Mouse (Mus musculus) embryo, embryonic 9.5 days (tissue): Measurements from ENCODE around the gene Trim10.

Experiments
- DNase-seq: peaks from one replicate; pipeline ENCODE4 v3.0.0-alpha.2; 2017; ENCODE audit errors: extremely low spot score

Trim10 gene

GRCm38 (mm10) chr17:36869284-36869954 is at the start of gene Trim10:
Gene Trim10, plus strand, starts transcription at chr17:36869574.
- no peak for DNase-seq

- peak; percentile 52 for DNase-seq
Measured at GRCm38 (mm10) chr17:36824005-36824404, 45.4 kb upstream of the Trim10 start.

GRCm38 (mm10) chr17:36825525-36825924 is 43.8 kb upstream of the Trim10 start:
- no peak for DNase-seq

- peak; percentile 42 for DNase-seq
Measured at GRCm38 (mm10) chr17:36826002-36826401, 43.4 kb upstream of the Trim10 start.

GRCm38 (mm10) chr17:36828488-36828887 is 40.9 kb upstream of the Trim10 start:
- no peak for DNase-seq

GRCm38 (mm10) chr17:36830470-36830869 is 38.9 kb upstream of the Trim10 start:
- DNase-seq = no peak

GRCm38 (mm10) chr17:36832694-36833093 is 36.7 kb upstream of the Trim10 start:
- DNase-seq = no peak

GRCm38 (mm10) chr17:36835591-36836426 is 33.6 kb upstream of the Trim10 start:
- peak; percentile 58 for DNase-seq

- no peak for DNase-seq
Measured at GRCm38 (mm10) chr17:36836427-36836812, 33.0 kb upstream of the Trim10 start.

- peak; percentile 98 for DNase-seq
Measured at GRCm38 (mm10) chr17:36836874-36837647, 32.3 kb upstream of the Trim10 start, which contains the start of gene Trim26. Gene Trim26, plus strand, starts transcription at chr17:36837134.

GRCm38 (mm10) chr17:36839001-36839400 is 30.4 kb upstream of the Trim10 start:
- DNase-seq = no peak

- no peak for DNase-seq
Measured at GRCm38 (mm10) chr17:36839931-36840330, 29.4 kb upstream of the Trim10 start.

- no peak for DNase-seq
Measured at GRCm38 (mm10) chr17:36840961-36841445, 28.4 kb upstream of the Trim10 start.

- DNase-seq = no peak
Measured at GRCm38 (mm10) chr17:36843696-36844095, 25.7 kb upstream of the Trim10 start.

- DNase-seq = no peak
Measured at GRCm38 (mm10) chr17:36844286-36844719, 25.1 kb upstream of the Trim10 start.

- no peak for DNase-seq
Measured at GRCm38 (mm10) chr17:36844725-36845124, 24.6 kb upstream of the Trim10 start.

GRCm38 (mm10) chr17:36848911-36849310 is 20.5 kb upstream of the Trim10 start:
- DNase-seq = no peak

- DNase-seq = no peak
Measured at GRCm38 (mm10) chr17:36849992-36850391, 19.4 kb upstream of the Trim10 start.

- no peak for DNase-seq
Measured at GRCm38 (mm10) chr17:36851200-36851599, 18.2 kb upstream of the Trim10 start.

GRCm38 (mm10) chr17:36851627-36852026 is 17.7 kb upstream of the Trim10 start:
- DNase-seq = no peak

GRCm38 (mm10) chr17:36855484-36855883 is 13.9 kb upstream of the Trim10 start:
- no peak for DNase-seq

GRCm38 (mm10) chr17:36856236-36856635 is 13.1 kb upstream of the Trim10 start:
- DNase-seq = no peak
